Mouse (Mus musculus) 3T3-L1 (cell line): ENCODE measurements around the gene Hoxb4.

Source experiments
- DNase-seq: peaks from one replicate; pipeline ENCODE4 v3.0.0-alpha.2; 2015; ENCODE audit warnings: low read depth, low spot score

The Hoxb4 gene

DNA sequence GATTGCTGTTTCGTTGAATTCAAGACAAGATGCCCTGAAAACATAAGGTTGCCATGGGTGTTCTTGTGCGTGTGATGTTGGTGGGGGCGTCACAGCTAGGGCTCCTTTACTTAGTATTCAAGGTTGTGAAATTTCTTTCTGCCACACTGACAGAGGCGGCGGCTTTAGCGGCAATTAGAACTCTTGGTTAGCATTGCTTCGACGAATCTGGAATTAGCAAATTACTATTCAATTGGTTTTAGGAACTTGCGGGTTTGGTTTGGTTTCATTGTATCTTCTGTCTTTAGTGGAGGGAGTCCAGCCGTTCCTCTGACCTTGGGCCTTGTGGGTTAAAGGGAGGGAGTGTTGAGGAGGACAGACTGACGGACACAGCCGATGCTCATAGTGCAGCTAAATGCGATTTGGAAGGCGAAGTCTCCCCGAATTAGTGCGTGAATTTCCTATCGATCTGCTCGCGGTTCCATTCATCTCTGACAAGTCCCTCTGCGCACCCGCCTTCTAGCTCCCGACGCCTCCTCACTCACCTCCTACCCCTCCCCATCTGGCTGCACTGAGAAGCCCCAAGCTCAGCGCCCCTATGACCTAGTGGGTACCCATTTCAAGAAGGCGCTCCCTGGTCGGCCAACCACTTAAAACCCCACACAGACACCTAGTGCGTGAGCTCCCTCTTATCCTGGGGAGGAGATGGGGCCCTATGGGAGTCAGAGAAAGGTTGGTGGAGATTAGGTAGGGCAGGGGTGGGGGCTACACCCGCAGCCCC is at the start of gene Hoxb4:
TSS of gene Hoxb4 (plus strand) at position 660 of the 760 bp plus-strand sequence.
- DNase-seq: no peak

GRCm38 (mm10) chr11:96269869-96270268 is 48.2 kb upstream of the Hoxb4 start:
- DNase-seq: no peak

DNA sequence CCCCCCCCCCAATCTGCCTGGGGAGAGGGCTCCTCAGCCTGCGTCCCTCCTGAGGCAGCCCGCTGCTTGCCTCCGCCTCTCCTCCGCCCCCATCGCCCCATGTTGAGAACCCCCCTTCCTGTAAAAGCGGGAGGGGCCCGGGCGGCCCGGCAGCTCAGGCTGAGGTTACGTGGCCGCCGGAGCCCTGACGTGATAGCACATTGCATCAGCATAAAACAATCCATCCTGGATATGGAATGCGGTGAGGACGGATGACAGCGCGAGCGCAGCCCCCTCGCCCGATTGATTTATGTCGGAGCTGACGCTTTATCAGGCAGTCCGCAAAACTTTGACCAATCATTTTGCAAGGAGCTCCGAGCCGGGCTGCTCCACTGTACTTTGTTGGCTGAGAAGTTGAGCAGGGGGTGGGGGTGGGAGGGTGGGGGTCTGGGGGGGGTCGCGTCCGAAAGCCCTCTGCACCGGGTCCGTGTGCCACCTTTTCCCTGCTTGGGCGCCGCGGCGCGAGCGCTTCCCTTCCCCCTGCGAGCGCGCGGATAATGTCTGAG is 47.0 kb upstream of the Hoxb4 start, which contains the start of gene Hoxb9:
TSS of gene Hoxb9 (plus strand) at position 462 of the 545 bp plus-strand sequence.
- DNase-seq: no peak

- DNase-seq: no peak
Measured at GRCm38 (mm10) chr11:96271541-96272011, 46.5 kb upstream of the Hoxb4 start.

GRCm38 (mm10) chr11:96272024-96272921 is 45.8 kb upstream of the Hoxb4 start:
- no peak for DNase-seq

GRCm38 (mm10) chr11:96274428-96274827 is 43.6 kb upstream of the Hoxb4 start:
- no peak for DNase-seq

DNA sequence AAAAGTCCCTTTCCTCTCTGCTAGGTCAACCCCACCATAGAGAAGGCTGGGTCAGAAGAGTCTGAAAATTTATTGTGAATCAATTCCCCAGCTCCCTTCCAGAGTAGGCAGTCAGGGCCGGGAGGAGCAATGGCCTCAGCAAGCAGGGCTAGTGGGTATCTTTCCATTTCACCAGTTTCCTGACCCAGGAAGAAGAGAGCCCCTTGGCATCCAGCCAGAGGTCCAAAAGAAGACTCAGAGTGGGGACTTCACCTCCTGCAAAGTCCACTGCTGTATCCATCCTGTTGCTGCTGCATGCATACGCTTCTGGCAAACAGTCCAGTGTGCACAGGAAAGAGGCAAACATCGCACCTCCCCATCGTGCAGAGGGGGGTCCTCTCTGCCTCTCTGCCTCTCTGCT is 42.2 kb upstream of the Hoxb4 start:
- no peak for DNase-seq

DNA sequence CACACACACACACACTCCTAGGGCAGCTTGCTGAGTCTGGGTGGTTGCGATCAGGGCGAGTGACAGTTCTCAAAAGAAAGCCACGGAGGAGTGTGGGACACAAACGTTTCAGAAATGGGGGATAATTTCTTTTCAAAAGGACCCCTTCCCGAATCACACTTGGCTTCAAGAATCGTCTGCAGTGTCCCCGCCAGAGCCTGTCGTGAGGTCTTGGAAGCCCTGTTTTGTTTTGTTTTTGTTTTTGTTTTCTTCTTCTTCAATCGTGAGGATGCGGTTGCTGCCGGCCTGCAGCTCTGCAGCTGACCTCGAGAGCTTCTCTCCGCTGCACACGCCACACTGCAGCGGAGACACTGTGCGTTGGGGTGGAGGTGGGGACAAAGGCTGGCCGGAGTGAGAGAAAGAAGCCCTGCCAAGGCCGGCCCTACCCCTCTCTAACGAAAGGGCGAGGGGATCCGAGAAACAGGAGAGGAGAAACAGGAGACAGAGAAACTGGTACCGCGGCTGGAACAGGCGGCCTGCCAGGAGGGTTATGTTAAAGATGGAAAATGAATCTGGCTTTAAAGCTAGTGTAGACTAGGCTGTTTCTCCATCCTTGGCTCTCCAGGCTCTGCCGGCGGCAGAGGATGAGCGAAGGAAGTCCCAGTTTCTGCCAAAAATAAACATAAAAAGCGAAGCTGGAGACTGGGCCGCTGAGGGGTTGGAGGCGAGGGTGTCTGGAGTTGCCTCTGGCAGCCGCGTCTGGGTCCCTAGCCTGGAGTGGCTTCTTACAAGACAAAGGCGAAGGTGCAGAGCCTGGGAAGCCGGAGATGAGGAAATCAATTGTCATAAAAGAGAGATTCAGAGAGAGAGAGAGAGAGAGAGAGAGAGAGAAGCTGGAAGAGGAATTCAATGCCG is 40.7 kb upstream of the Hoxb4 start:
- DNase-seq: no peak

DNA sequence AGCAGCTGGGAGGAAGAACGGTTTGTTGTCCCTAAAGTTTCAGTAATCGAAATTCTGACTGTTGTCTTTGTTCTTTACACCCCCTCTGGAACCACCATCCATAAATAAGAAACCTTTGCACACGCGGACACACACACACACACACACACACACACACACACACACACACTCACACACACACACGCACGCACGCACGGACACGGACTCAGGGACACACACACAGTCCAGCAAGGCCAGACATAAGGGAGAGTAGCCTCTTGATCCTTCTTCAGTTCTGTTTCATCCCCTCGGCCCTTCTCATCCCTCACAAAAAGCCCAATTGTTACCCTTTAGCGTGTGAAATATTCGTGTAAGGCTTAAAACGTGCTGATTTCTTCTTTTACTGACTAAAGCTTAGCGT is 39.7 kb upstream of the Hoxb4 start:
- DNase-seq: no peak

GRCm38 (mm10) chr11:96278773-96279172 is 39.3 kb upstream of the Hoxb4 start:
- DNase-seq: peak; percentile 94

DNA sequence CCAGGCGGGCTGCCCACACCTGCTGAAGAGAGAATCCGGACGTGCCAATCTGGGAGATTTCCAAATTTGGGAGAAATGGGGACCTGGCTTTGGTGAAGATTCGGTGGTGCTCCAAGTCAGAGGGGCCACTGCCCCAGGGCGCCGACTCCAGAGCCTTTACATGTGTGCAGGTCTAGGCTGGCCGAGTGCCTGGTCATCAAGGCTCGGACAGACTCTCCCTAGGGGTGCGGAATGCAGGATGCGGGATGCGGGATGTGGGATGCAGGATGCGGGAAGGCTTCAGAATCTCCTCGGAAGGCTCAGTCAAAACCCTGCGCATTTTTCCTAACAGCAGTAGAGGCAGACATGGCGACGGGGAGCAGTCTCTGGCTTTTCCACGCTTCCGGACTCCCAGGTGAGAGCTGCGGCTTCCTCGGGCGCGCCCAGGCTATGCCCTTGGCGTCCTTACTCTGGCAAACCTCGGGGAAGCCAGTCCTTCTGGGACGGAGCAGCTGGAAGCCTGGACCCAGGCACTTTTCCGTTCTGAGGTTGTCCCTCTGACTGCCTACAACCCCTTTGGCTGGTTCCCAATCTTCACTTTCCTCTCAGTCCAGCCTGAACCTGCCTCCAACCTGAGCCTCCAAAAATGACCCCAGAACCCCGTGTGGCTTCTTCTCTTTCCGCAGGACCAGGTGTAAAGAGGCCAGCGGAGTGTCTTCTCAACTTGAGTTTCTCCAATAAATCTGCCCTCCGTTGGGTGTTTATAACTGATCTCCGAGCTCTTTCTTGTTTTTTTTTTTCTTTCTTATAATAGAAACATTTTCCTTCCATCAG is 38.4 kb upstream of the Hoxb4 start:
- no peak for DNase-seq

DNA sequence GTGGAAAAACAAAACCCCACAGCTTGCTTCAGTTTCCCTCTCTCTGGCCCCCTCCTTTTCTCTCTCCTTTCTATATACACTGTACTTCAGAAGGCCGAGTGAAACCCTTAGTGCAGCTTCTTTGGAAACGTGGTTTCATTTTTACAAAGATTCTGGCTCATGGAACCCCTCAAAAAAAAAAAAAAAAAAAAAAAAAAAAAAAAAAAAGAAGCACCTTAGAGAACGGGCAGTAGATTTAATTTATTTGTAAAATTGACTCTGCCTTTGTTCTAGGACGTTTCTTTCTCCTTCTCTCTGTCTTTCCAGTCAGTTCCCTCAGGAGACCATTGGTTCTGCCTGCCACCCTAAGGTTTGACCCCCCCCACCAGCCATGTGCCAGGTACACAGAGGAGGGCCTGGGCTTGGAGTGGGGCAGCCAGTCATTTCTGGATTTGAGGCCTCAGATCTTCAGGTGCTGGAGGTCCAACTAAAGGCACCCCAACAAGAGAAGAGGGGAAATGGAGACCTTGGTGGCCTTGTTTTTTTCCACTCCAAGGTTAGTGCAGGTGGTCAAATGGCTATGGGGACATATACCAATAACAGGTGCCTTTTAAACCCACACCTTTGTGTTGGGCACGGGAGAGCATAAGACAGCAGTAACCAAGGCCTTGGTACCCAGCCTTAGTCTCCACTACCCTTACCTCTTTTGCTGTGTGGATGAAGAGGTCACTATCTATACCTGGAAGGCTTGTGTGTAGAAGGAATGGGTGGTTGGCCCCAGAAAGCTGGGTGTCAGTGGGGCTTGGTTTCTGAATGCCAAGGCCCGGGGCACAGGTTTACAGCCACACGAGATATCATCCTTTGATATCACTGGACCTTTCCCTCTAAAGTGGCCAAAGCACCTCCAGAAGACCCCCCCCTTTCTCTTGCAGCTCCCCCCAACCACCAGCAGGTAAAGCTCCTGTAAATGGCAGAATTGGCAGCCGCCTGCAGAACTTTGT is 37.4 kb upstream of the Hoxb4 start:
- no peak for DNase-seq

DNA sequence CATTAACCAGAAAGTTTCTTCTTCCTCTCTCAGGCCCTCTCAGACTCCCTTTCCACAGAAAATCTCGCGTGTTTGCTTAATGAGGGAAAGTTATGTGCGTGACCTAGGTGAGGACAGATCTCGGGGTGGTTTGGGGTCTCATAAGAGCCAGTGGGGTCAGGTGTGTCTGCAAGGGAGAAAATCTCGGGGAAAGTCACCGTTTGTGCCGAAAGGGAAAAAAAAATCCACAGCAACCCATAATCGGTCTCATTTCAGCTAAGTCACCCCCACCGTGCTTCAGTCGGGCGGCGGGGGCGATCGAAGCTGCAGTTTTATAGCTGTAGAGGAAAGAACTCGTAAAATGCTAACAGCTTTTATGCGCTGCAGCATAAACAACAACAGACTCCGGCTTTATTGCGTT is 36.7 kb upstream of the Hoxb4 start:
- no peak for DNase-seq

DNA sequence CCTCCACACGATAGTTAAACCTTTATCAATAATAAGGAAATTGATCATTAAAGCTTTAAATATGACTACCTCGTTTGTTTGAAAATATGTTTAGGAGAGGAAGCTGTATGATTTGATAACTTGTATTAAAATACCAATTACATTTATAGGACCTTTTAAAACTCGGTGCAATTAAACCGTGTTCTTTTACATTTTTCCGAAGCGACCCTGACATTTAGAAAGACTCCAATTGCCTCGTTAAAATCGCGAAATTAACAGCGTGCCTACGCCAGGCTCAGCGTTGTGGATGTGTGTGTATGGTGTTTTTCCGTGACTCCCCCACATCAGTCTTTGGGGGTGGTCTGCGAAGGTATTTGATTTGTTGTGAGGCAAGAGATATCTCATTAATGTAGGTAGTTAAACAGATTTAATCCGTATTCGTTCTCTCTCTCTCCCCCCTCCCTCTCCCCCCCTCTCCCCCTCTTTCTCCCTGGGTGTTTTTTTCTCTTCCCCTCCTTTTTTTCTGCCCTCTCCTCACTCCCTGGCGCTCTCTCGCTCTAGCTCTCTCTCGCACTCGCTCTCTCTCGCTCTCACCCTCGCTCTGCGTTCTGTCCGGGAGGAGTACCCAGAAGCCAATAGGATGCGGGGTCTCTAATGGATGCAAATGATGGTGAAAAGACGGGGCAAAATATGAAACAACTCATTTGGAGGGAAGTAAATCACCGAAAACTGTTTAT is 36.1 kb upstream of the Hoxb4 start, which contains the start of gene Hoxb8:
TSS of gene Hoxb8 (plus strand) at position 51 of the 716 bp plus-strand sequence.
- no peak for DNase-seq

GRCm38 (mm10) chr11:96282795-96283430 is 35.2 kb upstream of the Hoxb4 start:
- no peak for DNase-seq

DNA sequence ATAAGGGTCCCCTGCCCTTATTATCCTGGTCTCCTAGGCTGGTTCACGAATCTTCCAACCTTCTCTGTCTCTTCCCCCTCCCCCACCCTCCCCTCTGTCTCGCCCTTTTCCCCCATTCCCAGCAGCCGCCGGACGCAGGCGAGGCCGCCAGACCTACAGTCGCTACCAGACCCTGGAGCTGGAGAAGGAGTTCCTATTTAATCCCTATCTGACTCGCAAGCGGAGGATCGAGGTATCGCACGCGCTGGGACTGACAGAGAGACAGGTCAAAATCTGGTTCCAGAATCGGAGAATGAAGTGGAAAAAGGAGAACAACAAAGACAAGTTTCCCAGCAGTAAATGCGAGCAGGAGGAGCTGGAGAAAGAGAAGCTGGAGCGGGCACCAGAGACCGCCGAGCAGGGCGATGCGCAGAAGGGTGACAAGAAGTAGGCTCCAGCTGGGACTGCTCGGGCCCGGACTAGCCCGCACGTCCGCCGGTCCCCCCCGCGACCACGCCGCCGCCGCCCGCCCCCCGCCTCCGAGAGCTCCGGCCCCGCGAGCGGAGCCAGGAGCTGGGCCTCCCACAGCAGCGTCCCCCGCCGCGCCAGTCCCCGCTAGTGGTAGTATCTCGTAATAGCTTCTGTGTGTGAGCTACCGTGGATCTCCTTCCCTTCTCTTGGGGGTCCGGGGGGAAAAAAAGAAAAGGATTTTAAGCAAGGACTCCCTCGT is 33.9 kb upstream of the Hoxb4 start:
- DNase-seq: peak; percentile 43
